Mouse (Mus musculus) embryo, embryonic 11 days (tissue): Measurements from ENCODE around the gene Gm11172.

Experiments
- DNase-seq: peaks from one replicate; pipeline ENCODE4 v3.0.0-alpha.2; 2015

The Gm11172 gene

GRCm38 (mm10) chr16:10812865-10813371 is at the start of gene Gm11172:
Gene Gm11172, plus strand, starts transcription at chr16:10812915.
- no peak for DNase-seq

- DNase-seq: no peak
Measured at GRCm38 (mm10) chr16:10763540-10764264, 49.0 kb upstream of the Gm11172 start.

- no peak for DNase-seq
Measured at GRCm38 (mm10) chr16:10764323-10764722, 48.4 kb upstream of the Gm11172 start.

GRCm38 (mm10) chr16:10767158-10767557 is 45.6 kb upstream of the Gm11172 start:
- DNase-seq: peak; percentile 82

- no peak for DNase-seq
Measured at GRCm38 (mm10) chr16:10768821-10769220, 43.9 kb upstream of the Gm11172 start.

GRCm38 (mm10) chr16:10769661-10770060 is 43.1 kb upstream of the Gm11172 start:
- DNase-seq: no peak

GRCm38 (mm10) chr16:10770531-10771325 is 42.0 kb upstream of the Gm11172 start:
- DNase-seq: no peak

GRCm38 (mm10) chr16:10771769-10772510 is 40.8 kb upstream of the Gm11172 start:
- no peak for DNase-seq

GRCm38 (mm10) chr16:10773543-10773942 is 39.2 kb upstream of the Gm11172 start:
- DNase-seq: no peak

GRCm38 (mm10) chr16:10774726-10775125 is 38.0 kb upstream of the Gm11172 start:
- DNase-seq: no peak

GRCm38 (mm10) chr16:10776322-10776721 is 36.4 kb upstream of the Gm11172 start:
- DNase-seq: no peak

GRCm38 (mm10) chr16:10777579-10778160 is 35.0 kb upstream of the Gm11172 start:
- DNase-seq: no peak

GRCm38 (mm10) chr16:10780631-10781120 is 32.0 kb upstream of the Gm11172 start:
- no peak for DNase-seq

- peak; percentile 44 for DNase-seq
Measured at GRCm38 (mm10) chr16:10781862-10782371, 30.8 kb upstream of the Gm11172 start.

GRCm38 (mm10) chr16:10782377-10783151 is 30.2 kb upstream of the Gm11172 start:
- DNase-seq: no peak

- no peak for DNase-seq
Measured at GRCm38 (mm10) chr16:10783152-10783434, 29.6 kb upstream of the Gm11172 start.

- no peak for DNase-seq
Measured at GRCm38 (mm10) chr16:10783451-10783850, 29.3 kb upstream of the Gm11172 start.

GRCm38 (mm10) chr16:10783883-10784792 is 28.6 kb upstream of the Gm11172 start:
- DNase-seq: peak; percentile 73

- DNase-seq: peak; percentile 93
Measured at GRCm38 (mm10) chr16:10784793-10785370, 27.8 kb upstream of the Gm11172 start.
